Mouse (Mus musculus) bone marrow, adult 2 months (tissue): ENCODE data around the gene Cd300e. TPM values are rescaled to one million over a fixed set of nuclear protein-coding genes. Genes with fewer than 3 reads are reported as not detected.

Source experiments
- H3K27ac ChIP-seq: fragments of 200-500 bp; 2 replicates; pipeline ENCODE4 v1.5.1; 2012; ENCODE audit warnings: low read depth, mild to moderate bottlenecking, control low read depth, inconsistent platforms, low read length; ENCODE audit not compliant: control insufficient read depth, poor library complexity, insufficient read depth
- H3K4me1 ChIP-seq: fragments of 200-500 bp; 2 replicates; pipeline ENCODE4 v1.6.1; 2011; ENCODE audit warnings: low read length; ENCODE audit not compliant: control insufficient read depth, insufficient read depth
- H3K4me3 ChIP-seq: fragments of 200-500 bp; replicated peaks from 2 replicates; pipeline ENCODE3; 2011; ENCODE audit warnings: mild to moderate bottlenecking, low read depth, low read length, control low read depth; ENCODE audit not compliant: control insufficient read depth
- CTCF ChIP-seq: fragments of 200-500 bp; IDR thresholded peaks from 2 replicates; pipeline ENCODE4 v1.5.1; 2011; ENCODE audit warnings: low read length, control low read depth; ENCODE audit not compliant: control insufficient read depth, insufficient read depth
- POLR2A ChIP-seq: fragments of 200-500 bp; IDR thresholded peaks from 2 replicates; pipeline ENCODE4 v1.6.1; 2011; ENCODE audit warnings: low read depth, mild to moderate bottlenecking, control low read depth, low read length, borderline replicate concordance; ENCODE audit not compliant: control insufficient read depth
- WGBS: fragments of 180-500 bp; shearing (Covaris S2); methylation state at CpG from one replicate; pipeline ENCODE4 v1.1.7; 2018; 5-methylcytosine and 5-hydroxymethylcytosine counted together
- polyA plus RNA-seq: library from polyadenylated mRNA; stranded (reverse); fragments of >200 nt; gene quantifications from 2 replicates; pipeline ENCODE4 v1.2.4, GENCODE M21; 2011; ENCODE audit warnings: low replicate concordance; ENCODE audit not compliant: missing spikeins, insufficient read depth, insufficient read length

Cd300e gene
- polyA plus RNA-seq, 1 experiment: not detected

- Histone ChIP-seq H3K27ac (no peak overlapping the region), H3K4me1 (no peaks in the 10 kb centered on the region; the same call in 1 of the 2 replicates), H3K4me3 (no peak overlapping the region)
- no peak for TF ChIP-seq POLR2A
- peak; percentile 73 for TF ChIP-seq CTCF
- WGBS: 71% methylated on average over 6 of the region's 6 CpGs
These were observed 27.9 kb upstream of the Cd300e start for GRCm38 (mm10) chr11:115089853-115090252.

- TF ChIP-seq POLR2A (no peak), CTCF (no peak)
- 36% methylated on average over 7 of the region's 7 CpGs for WGBS
- no peak overlapping the region for H3K4me3 ChIP-seq
- H3K4me1 ChIP-seq: no peaks in the 10 kb centered on the region; the same call in 1 of the 2 replicates
- no peak overlapping the region for H3K27ac ChIP-seq
These were observed 24.2 kb upstream of the Cd300e start for GRCm38 (mm10) chr11:115086213-115086612.

- Histone ChIP-seq H3K4me3 (no peak overlapping the region), H3K4me1 (peaks cover 2% of the 10 kb centered on the region; the same call in 1 of the 2 replicates), H3K27ac (no peak overlapping the region)
- 81% methylated on average over 8 of the region's 8 CpGs for WGBS
- TF ChIP-seq CTCF: no peak
- TF ChIP-seq POLR2A: no peak
These were observed 23.1 kb upstream of the Cd300e start for GRCm38 (mm10) chr11:115085064-115085463.

GRCm38 (mm10) chr11:115084595-115084994, 22.6 kb upstream of the Cd300e start:
- no peak overlapping the region for H3K4me3 ChIP-seq
- no peak overlapping the region for H3K27ac ChIP-seq
- WGBS: 63% methylated on average over 12 of the region's 12 CpGs
- TF ChIP-seq CTCF: no peak
- TF ChIP-seq POLR2A: no peak
- H3K4me1 ChIP-seq: peaks cover 2% of the 10 kb centered on the region; the same call in 1 of the 2 replicates

- H3K27ac ChIP-seq: no peak overlapping the region
- 36% methylated on average over 18 of the region's 18 CpGs for WGBS
- H3K4me3 ChIP-seq: no peak overlapping the region
- H3K4me1 ChIP-seq: peaks cover 3% of the 10 kb centered on the region; the same call in 1 of the 2 replicates
- TF ChIP-seq POLR2A: no peak
- TF ChIP-seq CTCF: peak; percentile 89
These were observed 21.6 kb upstream of the Cd300e start for GRCm38 (mm10) chr11:115083376-115084139.

- Histone ChIP-seq H3K27ac (no peak overlapping the region), H3K4me1 (peaks cover 3% of the 10 kb centered on the region; the same call in 1 of the 2 replicates), H3K4me3 (no peak overlapping the region)
- WGBS: 74% methylated on average over 6 of the region's 6 CpGs
- TF ChIP-seq POLR2A (no peak), CTCF (no peak)
These were observed 20.2 kb upstream of the Cd300e start for GRCm38 (mm10) chr11:115082196-115082595.

GRCm38 (mm10) chr11:115081373-115081772, 19.4 kb upstream of the Cd300e start:
- H3K27ac ChIP-seq: no peak overlapping the region
- peaks cover 3% of the 10 kb centered on the region; the same call in 1 of the 2 replicates for H3K4me1 ChIP-seq
- TF ChIP-seq CTCF (no peak), POLR2A (no peak)
- H3K4me3 ChIP-seq: no peak overlapping the region
- 55% methylated on average over 3 of the region's 3 CpGs for WGBS

GRCm38 (mm10) chr11:115080886-115081285, 18.9 kb upstream of the Cd300e start:
- WGBS: 20% methylated on average over 13 of the region's 13 CpGs

More at GRCm38 (mm10) chr11:115080886-115081285, 18.9 kb upstream of the Cd300e start:
- no peak overlapping the region for H3K4me3 ChIP-seq
- TF ChIP-seq POLR2A (no peak), CTCF (peak; percentile 74)
- H3K4me1 ChIP-seq: peaks cover 3% of the 10 kb centered on the region; the same call in 1 of the 2 replicates
- H3K27ac ChIP-seq: no peak overlapping the region
